Mouse (Mus musculus) kidney, adult 2 months (tissue): ENCODE results near the gene Axdnd1.

Source experiments
- CTCF ChIP-seq: fragments of 200-500 bp; conservative IDR thresholded peaks from 2 replicates; pipeline ENCODE4 v1.5.1; 2011; ENCODE audit warnings: low read depth, mild to moderate bottlenecking, control low read depth, low read length, moderate library complexity, mixed read lengths; ENCODE audit not compliant: insufficient read depth, insufficient read length
- POLR2A ChIP-seq: fragments of 200-500 bp; IDR thresholded peaks from one replicate; pipeline ENCODE4 v1.6.1; 2011; ENCODE audit warnings: low read depth, low read length, control low read depth

GRCm38 (mm10) chr1:156386880-156387279 lies 34.1 kb downstream of the Axdnd1 start:
- TF ChIP-seq CTCF: no peak
- TF ChIP-seq POLR2A: no peak
